Mouse (Mus musculus) urinary bladder, postnatal 14 days (tissue): ENCODE data around the gene Ift172.

Experiments
- DNase-seq: peaks from one replicate; pipeline ENCODE4 v3.0.0; 2021; ENCODE audit warnings: low spot score

The Ift172 gene

DNA sequence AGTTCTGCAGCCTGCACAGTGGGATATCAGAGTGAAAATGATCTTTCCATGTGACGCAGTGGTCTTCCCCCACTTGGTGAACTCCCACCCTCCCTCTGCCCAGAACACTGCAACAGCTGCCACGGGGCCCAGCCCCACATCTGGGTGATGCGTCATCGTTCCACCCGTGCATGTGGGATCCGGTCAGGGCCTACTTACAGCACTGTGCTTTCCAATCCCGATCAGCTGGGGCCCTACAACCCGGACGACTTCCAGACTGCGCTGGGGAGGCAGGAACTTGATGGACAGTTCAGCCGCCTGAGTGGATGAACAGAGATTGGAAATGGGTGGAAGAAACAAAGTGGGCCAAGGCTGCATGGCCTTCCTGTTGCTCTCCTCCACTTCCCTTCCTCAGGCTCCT is 33.3 kb downstream of the Ift172 start:
- no peak for DNase-seq

DNA sequence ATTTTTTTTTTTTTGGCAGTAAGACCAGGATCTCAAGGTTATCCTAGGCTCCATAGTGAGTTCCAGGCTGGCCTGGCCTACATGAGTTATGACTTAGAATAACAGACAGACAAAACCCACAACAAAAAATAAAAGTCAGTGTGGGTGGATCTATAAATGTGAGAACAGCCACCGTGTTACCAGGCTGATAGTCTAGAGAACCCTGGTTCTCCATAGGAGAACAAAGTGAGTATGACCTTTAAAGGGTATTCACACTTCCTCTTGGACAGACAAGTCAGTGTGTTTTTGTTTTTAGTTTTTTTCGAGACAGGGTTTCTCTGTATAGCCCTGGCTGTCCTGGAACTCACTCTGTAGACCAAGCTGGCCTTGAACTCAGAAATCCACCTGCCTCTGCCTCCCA is 34.9 kb downstream of the Ift172 start:
- DNase-seq = no peak

- no peak for DNase-seq
These were observed 35.5 kb downstream of the Ift172 start for GRCm38 (mm10) chr5:31255381-31255780.

DNA sequence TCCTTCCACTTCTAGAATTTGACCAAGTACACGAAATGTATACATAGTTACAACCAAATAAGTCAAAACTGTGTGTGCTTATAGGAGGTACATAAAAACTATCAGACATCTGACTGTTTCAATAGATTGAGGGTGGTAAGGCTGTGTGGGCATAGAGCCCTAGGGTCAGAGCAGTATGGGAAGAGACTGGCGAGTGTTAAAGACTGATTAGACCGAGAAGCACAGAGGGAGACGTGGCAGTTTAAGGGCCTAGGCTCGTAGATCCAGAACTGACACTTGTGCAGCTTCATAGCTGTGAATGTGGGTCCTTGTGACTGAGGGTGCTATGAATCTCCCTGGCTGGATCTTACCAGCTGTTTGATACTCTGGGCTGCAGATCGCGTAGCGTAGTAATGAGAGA is 36.0 kb downstream of the Ift172 start:
- no peak for DNase-seq

- peak; percentile 74 for DNase-seq
These were observed 36.5 kb downstream of the Ift172 start for GRCm38 (mm10) chr5:31254452-31254851.

GRCm38 (mm10) chr5:31253806-31254205 is 37.1 kb downstream of the Ift172 start:
- no peak for DNase-seq

DNA sequence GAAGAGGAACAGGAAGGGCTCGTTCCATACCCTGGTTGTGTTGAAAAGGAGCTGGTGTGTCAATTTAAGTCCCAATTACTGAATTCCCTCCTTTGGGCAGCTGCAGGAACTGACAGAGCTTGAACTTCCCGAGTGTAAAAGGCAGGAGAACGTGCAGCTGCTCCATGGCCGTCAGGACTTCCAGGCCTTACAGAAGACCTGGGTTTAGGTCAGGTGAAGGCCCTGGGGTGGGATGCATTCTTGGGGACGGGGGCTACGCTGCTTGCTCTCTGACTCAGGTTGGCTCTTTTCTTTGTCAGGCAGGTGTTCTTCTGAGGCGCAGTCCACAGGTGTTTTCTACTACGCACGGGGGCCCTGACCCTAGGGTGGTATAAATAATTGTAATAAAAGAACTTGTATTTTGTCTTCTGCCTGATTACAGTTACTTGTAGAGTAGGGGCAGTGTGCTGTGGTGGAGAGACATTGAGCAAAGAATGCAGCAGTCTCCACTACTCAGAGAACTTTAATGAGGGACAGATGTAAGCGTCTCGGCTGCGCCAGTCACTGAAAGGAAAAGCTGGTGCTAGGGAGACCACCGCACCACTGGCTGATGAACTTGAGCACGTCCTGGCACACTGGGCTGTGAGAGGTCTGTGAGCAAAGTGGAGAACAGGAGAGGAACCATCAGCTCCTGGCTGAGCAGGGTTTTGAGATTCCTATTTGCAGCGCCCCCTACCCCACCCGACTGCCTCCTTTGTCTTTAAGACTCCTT is 37.9 kb downstream of the Ift172 start:
- DNase-seq = no peak

GRCm38 (mm10) chr5:31252151-31252550 is 38.8 kb downstream of the Ift172 start:
- DNase-seq = no peak

DNA sequence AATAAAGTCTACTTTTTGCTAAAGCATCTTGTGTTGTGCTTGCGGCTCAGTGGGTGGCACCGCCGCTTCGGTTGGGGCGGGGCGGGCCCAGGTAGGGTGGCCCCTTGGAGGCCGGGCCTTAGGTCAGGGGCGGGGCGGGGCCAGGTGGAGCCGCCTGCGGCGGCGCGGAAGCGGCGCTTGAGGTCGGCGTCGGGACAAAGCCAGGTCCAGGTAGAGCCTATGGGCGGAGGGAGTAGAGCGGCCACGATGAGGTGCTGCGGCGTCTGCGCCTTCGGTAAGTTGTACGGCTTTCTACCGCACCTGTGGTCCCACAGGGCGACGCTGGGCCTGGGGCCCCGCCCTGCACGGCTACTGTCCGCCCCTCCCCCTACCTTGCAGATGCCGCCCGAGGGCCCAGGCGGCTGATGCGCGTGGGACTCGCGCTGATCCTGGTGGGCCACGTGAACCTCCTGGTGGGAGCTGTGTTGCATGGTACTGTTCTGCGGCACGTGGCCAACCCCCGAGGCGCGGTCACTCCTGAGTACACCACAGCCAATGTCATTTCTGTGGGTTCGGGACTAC is 39.3 kb downstream of the Ift172 start, which contains the start of gene Krtcap3:
Krtcap3 (plus strand) TSS at position 151 of the 561 bp plus-strand sequence.
- DNase-seq = peak; percentile 83

DNA sequence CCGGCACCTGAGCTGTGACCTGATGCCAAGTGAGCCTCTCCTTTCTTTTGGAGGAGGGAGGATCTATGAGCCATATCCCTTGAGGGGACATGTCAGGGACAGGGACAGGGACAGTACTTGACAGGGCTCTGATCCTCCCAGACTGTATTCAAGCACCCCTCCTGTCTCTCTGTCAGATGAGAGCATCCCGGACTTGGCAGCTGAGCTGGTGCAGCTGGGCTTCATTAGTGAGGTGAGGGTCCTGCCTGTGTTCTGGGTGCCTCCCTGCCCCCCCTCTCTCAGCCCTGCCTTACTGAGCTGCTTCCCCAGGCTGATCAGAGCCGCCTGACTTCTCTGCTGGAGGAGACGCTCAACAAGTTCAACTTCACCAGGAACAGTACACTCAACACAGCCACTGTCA is 40.2 kb downstream of the Ift172 start:
- no peak for DNase-seq

DNA sequence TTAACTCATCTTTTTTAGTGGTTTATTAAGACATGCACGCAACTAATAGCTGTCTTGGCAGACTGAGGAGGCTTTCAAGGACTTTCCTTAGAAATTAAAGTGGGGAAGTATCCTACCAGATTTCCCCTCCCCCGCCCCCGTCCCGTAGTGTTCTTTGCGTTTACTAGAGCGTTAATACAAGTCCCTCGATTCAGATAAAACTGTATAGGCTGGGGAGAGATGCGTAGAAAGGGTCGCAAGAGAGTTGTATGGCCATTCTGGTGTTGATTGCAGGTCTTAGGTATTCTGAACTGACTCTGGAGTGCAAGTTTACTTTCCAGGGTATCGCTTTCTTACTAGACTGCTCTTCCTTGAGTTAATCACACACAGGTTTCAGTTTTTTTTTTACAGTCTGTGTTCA is 48.7 kb downstream of the Ift172 start:
- no peak for DNase-seq

- no peak for DNase-seq
These were observed 49.3 kb downstream of the Ift172 start for GRCm38 (mm10) chr5:31241522-31242034.

DNA sequence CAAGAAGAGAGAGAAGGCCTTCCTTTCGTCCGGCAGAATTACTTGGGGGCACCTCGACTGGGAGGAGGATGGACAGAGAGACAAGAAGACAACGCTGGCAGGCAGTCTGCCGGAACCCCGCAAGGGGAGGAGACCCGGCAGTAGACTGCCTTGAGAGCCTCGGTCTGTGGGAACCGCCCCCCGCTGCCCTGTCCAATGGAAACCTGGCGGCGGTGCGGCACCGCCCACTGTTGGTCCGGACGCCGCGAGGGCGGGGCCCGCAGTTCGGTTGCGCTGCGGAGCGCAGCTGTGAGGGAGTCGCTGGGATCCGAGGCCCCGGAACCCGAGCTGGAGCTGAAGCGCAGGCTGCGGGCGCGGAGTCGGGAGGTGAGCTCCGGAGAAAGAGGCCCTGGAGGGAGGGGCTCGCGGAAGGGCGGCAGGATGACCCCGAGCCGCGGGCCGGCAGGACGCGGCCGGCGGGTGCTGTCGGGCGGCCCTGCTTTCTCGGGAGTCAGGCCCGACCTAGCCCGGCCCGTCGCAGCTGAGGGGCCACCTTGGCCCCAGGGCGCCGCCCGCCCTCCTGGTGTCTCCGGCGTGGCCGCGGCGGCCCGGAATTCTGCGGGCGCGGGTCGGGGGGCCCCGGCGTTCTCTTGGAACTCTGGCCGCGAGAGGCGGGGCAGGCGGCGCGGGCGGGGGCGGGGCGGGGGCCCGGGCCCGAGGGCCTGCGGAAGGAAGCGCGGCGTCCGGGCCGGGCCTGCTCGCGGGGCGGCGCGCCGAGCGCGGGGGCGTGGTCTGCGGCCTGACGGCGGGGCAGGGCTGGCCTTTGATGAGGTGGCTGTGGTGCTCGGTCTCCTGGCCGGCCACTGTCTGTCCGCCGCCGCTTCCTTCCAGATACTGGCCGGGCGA is 50.0 kb downstream of the Ift172 start, which contains the start of the genes Nrbp1 and Gm9970:
Nrbp1 (plus strand) TSS at position 228 of the 885 bp plus-strand sequence.
Gm9970 (minus strand) TSS at position 596 of the 885 bp plus-strand sequence.
- DNase-seq = peak; percentile 96

DNA sequence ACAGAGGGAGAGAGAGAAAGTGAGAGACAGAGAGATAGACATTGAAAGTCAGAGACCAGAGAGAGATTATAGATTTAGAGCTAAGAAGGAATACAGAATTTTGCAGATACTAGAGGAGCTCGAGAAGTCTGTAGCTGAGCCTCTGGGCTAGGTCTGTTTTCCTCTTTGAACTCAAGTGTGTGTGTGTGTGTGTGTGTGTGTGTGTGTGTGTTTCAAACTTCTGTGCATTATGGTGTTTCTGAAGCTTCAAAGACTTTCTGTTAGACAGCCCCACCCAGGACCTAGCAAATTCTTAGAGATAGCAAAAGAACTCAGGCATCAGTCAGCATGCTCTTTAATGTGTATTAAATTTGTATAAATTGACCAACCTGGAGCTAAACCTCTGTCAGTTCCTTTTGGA is 64.3 kb downstream of the Ift172 start:
- no peak for DNase-seq

DNA sequence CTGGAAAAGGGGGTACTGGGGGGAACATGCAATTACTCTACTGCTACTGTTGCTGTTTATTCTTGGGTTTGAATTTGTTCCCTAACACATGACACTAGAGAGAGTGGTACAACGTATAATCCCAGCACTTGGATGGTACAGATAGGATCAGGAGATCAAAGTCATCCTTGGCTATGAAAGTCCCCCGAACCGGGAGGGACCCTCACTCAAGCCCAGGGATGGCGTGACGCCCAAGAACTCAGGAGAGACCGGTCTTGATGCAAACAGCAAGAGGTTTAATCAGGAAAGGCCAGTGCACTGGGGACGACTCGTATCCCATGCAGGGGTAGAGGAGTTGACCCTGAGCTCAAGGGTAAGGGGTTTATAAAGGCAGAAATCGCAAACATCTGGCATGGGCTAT is 68.2 kb downstream of the Ift172 start:
- no peak for DNase-seq

DNA sequence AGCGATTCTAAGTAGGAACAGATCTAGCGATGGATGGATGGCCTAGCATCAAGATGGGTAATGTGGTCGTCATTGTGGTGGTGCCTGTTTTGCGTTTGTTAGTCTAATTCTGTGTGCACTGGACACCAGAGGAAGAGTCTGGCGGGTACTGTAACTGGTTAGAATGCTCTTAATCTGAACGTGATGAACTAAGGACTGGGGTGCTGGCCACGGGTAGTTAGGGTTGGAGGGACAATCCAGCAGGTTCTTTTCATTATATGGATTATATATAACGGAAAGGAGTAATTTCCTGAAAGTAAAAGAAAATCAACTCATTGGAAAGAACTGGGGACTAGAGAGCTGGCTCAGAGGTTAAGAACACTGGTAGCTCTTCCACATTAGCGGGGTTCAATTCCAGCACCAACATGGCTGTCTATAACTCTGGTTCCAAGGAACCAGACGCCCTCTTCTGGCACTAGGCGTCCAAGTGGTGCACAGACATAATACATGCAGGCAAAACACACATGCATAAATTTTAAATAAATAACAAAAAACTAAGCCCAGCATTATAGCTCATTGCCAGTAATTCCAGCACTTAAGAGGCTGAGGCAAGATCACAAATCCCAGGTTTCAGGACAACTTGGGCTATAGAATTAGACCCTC is 69.5 kb downstream of the Ift172 start:
- DNase-seq = peak; percentile 41

DNA sequence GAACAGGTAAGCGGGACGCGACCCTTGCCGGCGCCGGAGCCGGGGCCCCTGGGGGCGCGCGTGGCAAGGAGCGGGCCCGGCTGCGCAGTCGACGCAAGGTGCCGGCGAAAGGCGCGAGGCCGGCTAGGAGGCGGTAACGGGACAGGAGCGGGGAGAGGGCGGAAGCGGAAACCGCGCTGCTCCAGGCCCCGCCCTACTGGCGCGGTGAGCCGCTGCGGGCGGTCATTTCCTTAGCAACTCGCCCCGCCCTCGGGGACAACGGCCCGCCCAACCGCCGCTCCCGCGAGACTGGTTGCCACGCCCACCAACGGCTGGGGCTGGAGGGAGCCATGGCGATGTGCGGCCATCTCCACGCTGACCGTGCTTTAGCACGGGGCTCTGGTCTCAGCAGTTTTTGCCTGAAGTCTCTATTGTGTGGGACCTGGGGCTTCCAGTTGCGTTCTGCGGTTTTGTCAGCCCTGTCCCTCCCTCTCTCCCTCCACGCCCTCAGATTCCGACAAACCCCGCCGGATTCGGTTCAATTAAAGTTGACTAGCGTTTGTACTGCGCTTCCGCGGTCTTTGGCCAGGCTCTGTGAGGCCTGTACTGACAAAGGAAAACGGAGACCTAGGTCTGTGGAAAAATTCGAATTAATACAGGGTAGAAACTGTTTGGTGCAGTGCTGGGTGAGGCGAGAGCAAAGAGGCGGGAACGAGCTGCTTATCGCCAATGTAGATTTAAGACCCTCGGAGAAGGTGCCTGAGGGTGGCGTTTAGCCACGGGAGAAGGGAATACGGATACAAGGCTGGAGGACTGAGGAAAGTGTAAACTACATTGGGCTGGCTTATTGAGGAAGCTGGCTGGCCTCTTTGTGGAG is 70.2 kb downstream of the Ift172 start, which contains the start of gene Ppm1g:
Ppm1g (minus strand) TSS at position 240 of the 856 bp plus-strand sequence.
- peak; percentile 98 for DNase-seq

- peak; percentile 43 for DNase-seq
These were observed 70.9 kb downstream of the Ift172 start for GRCm38 (mm10) chr5:31219911-31220447.

DNA sequence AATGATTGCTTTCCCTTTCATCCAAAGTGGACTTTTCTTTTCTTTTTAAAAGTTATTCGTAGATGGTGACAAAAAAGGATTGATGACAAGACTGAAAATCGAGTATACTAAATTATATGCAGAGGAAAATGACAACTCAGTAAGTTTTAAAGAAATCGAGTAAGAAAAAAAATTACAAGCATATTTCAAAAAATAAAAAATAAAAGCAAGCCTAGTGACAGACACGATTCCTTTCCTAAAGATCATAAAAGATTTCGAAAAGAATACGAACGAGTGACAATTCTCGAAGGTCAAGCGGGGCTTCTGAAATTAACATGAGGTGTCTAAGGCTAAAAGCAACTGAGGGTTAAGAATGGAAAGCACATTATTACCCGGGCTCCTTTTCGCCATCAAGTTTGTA is 71.4 kb downstream of the Ift172 start:
- no peak for DNase-seq

DNA sequence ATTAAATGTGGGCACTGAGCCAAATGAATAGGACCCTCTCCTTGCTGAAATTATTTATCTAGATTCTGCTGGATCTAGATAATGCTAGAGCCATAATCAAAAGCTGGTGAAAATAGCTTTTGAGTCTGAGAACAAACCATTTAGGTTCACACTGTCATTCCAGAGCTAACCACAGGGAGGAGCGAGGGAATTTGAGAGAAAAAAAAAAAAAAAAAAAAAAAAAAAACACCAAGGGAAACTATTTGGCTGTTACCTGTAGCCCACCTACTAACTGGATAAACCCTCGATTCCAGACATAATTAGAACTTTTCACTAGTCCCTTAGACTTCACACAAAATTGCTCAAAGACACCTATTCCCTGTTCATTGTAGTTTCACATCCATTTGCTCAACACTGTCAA is 71.8 kb downstream of the Ift172 start:
- no peak for DNase-seq

GRCm38 (mm10) chr5:31218294-31218693 is 72.6 kb downstream of the Ift172 start:
- DNase-seq = no peak
